Mouse (Mus musculus) 416B (cell line): Measurements from ENCODE around the gene H2-M3.
"Not testable (repeated sequence)": the region's sequence is repeated elsewhere in the genome, so short reads cannot be mapped to it uniquely, and the experiment has no call there.

Experiments used
- DNase-seq: peaks from one replicate; pipeline ENCODE4 v3.0.0; 2011; ENCODE audit warnings: low read depth

Gene H2-M3

DNA sequence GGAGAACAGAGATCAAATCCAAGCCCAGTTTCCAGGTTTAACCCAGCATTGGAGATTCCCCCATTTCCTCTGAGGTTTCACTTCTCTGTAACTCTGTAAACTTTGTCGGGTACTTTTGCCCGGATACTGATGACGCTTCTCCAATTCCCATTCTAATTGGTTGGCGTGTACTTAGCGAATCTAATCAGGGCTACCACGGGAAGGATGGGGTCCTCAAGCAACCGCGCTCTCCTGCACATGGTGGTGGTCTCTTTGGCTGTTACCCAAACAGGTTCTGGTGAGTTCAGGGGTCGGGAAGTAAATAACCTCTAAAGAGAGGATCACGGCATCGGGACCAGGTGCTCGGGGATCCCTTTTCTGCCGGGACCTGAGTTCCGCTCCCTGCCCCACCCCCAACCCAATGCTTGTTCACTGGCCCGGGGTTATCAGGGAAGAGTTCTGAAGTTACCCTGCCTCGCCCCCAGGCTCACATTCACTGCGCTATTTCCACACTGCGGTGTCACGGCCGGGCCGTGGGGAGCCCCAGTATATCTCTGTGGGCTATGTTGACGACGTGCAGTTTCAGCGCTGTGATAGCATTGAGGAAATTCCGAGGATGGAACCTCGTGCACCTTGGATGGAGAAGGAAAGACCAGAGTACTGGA, at the start of gene H2-M3:
TSS of gene H2-M3 (plus strand) at position 163 of the 644 bp plus-strand sequence.
- DNase-seq = peak; percentile 92

DNA sequence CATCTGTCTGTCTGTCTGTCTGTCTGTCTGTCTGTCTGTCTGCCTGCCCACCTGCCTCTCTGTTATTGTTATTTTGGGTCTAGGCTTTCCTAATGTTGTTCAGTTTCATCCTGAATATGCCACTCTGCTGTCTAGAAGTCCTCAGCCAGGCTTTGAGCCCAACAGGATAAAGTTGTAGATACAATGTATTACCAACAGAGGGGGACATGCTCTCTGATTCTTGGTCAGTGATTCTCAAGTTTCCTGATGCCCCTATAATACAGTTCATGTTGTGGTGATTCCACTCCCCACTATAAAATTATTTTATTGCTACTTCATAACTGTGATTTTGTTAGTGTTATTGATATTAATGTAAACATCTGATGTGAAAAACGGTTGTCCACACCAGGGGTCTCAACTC, 48.1 kb upstream of the H2-M3 start:
- peak; percentile 6 for DNase-seq

DNA sequence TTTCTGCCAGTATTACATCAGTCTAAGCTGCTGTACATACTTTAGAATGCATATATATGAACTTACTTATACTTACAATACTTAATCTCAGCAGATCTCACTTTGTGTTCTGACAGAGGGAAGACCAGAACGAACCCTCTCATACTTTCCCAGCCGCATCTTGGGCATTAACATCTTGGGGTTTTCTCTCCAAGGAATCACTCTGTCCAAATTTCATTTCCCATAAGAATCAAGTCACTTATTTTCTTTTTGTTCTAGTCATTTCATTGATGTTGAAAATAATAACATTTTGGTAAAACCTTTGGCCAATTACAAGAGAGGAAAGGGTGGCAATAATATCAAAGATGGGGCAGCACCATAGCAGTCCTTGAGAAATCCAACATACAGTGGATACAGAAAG, 32.8 kb upstream of the H2-M3 start, which contains the start of gene Olfr97:
TSS of gene Olfr97 (minus strand) at position 101 of the 400 bp plus-strand sequence.
- DNase-seq = not testable (repeated sequence)

DNA sequence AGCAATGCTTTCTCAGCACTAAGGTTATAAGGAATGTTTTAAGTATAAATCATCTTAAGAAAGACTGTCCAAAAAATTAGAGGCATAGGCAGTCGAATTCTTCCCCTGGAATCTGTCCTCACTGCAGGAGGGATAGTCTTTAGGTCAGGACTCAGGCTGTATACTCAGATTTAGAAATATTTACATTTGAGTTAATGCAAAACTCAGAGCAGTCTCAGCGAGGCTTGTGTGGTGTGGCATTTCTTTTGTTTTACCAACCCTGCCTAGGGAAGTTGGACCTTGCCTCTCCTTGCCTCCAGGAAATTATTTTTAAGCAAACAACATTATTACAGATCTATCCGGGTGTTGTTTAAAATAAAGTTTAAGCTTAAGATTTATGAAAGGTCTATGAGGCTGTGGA, 27.8 kb upstream of the H2-M3 start:
- DNase-seq = no peak

DNA sequence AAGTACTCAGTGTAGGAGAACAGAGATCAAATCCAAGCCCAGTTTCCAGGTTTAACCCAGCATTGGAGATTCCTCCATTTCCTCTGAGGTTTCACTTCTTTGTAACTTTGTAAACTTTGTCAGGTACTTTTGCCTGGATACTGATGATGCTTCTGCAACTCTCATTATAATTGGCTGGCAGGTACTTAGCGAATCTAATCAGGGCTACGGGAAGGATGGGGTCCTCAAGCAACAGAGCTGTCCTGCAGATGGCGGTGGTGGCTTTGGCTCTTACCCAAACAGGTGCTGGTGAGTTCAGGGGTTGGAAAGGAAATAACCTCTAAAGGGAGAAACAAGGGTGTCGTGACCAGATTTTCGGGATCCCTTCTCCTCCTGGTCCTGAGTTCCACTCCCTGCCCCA, 23.3 kb upstream of the H2-M3 start:
- peak; percentile 55 for DNase-seq

DNA sequence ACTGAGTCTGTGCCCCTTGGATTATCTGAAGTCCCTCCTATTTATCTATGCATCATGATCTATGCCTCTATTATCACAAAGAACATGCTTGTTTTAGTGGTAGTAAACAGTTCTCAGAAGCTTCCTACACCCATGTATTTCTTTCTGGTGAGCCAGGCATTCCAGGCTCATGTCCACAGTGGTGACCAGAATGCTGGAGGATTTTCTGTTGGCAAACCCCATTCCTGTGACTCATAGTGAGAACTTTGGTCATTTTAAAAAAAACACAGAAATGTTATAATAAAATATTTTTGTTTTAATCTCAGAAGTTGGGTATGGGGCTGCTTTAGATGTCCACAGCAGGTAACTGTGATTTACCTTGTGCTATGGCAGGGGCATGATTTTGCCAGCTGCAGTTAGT, 20.6 kb upstream of the H2-M3 start:
- DNase-seq = no peak

DNA sequence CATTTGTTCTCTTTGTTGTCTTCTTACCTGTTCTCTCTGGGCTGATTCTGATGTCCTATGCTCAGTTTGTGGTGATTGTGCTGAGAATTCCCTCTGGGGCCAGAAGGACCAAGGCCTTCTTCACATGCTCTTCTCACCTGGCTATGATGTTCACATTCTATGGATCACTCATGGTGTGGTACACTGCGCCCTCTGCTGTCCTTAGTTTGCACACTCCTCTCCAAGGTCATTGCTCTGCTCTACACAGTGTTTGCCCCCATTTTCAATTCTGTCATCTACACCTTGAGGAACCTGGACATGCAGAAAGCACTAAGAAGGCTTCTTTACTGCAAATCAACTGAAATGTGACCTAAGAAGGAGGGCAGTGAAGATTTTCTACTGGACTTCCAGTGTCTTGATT, 19.5 kb upstream of the H2-M3 start:
- DNase-seq = peak; percentile 46

DNA sequence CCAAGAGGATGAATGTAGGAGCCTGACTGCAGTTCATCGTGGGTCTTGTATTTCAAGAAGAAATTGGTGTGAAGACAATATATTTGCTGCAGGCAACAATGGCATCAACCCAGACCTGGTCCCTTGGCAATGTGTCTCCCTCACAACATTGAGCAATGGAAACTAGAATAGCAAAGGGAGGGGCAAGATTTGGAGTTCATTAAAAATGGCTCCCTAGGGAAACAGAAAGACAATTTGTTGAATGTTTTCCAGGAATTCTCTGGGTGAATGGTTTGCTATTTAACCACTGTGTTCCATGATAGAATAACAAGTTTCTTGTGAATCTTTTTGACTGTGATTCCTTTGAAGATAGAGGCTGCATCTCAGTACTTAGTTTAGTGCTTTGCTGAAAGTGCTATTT, 6.4 kb upstream of the H2-M3 start, which contains the start of gene Olfr98:
TSS of gene Olfr98 (minus strand) at position 124 of the 400 bp plus-strand sequence.
- DNase-seq = no peak

DNA sequence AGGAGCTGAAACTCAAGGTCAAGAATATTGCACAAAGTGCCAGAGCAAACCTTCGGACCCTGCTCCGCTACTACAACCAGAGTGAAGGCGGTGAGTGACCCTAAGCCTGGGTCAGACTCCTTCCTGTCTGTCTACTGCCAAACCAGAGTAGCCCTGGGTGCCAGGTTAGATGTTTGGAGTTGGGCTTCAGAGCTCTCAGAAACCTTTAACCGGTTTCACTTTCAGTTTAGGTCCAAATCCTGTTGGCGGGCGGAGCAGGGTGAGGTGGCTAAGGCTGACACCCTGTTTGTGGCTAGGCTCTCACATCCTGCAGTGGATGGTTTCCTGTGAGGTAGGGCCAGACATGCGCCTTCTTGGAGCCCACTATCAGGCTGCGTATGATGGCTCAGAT, 677 bp downstream of the H2-M3 start:
- peak; percentile 91 for DNase-seq

DNA sequence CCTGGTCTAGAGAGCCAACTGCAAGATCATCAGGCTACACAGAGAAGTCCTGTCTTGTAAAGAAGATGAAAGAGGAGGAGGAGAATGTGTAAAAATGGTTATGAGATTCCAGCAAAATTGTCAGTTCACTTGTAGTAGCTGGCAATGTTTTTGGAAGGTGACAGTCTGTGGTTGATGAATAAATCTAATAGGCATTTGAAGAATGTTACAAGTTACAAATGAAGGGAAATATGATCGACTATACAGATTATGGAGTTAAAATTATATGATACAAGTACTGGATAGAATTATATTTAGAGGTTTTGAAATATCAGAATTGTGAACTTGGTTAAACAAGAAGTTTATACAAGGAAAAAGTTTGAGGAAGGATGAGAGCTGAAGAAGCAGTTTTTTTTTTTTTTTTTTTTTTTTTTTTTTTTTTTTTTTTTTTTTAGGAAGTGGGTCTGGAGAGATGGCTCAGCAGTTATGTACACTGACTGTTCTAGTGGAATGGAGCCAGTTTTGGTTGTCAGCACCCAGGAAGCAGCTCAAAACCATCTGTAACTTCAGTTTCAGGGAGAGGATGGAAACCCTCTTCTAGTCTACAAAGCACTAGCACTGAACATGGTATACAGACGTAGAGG, 5.7 kb downstream of the H2-M3 start:
- DNase-seq = no peak

DNA sequence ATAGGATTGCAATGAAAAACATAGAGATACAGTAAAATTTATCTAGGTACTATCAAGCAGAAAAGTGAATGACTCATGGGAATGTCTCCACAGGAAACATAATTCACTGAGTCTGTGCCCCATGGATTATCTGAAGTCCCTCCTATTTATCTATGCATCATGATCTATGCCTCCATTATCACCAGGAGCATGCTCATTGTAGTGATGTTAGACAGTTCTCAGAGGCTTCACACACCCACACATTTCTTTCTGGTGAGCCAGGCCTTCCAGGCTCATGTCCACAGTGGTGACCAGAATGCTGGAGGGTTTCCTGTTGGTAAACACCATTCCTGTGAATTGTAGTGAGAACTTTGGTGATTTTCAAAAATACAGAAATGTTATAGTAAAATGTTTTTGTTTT, 6.6 kb downstream of the H2-M3 start:
- DNase-seq = no peak

DNA sequence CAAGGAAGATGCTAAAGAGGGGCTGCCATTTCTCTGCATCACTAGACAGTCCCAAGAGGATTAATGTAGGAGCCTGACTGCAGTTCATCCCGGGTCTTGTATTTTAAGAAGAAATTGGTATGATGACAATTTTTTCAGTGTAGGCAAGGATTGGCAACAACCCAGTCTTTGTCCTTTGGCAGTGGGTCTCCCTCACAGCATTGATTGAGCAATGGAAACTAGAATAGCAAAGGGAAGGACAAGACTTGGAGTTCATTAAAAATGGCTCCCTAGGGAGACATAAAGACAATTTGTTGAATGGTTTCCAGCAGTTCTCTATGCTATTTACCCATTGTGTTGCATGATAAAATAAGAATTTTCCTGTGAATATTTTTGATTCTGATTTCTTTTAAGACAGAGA, 10.3 kb downstream of the H2-M3 start:
- no peak for DNase-seq

DNA sequence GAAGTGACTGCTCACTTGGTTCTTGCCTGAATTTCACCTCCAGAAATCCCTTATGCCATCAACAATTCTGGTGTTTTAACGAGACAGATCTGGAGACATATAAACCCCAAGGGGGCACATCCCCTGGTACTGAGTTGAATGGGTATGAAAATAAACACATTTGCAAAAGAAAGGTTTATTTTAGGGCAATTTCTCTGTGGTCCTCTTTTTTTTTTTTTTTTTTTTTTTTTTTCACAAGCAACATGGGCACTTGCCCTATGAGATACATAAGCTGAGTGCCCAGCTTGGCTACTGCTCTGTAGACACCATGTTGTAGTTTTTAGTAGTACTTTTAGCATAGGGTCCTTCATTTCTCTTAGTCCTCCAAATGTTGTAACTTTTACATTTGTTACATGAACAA, 13.3 kb downstream of the H2-M3 start, which contains the start of gene Olfr99:
TSS of gene Olfr99 (minus strand) at position 101 of the 400 bp plus-strand sequence.
- no peak for DNase-seq

DNA sequence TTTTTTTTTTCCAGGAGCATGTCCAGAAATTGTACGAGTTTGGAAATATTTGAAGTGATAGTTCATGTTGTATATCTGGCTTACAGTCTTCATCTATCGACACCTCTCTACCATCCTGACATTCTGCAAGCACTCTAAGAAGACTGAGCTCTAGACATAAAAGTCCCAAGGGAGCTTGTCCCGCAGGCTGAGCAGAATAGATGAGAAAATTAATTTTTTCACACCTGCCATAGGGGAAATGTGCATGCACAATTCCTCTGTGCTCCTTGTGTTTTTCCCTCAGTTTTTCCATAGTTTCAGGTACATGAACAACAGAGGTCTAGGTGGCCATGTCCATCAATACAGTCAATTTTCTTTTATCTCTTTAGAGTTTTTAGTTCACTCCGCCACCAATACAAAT, 34.2 kb downstream of the H2-M3 start, which contains the start of gene Olfr101:
TSS of gene Olfr101 (minus strand) at position 101 of the 400 bp plus-strand sequence.
- DNase-seq = no peak

DNA sequence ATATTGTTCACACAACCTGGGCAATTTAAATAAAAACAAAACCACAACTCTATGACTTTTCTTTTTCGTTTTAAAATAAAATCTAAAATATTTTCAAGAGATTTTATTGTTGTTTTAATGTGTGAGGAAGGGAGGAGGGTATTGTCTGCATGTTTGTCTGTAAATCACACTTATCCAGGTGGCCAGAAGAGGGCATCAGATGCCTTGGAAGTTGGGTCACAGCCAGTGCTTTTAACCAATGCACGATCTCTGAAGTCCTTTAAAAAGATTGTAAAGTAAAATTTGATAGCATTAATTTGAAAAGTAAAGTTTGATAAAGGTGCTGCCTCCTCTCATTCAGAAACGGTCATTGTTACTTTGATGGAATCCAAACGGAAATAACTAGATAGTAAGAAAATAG, 38.5 kb downstream of the H2-M3 start:
- peak; percentile 8 for DNase-seq

DNA sequence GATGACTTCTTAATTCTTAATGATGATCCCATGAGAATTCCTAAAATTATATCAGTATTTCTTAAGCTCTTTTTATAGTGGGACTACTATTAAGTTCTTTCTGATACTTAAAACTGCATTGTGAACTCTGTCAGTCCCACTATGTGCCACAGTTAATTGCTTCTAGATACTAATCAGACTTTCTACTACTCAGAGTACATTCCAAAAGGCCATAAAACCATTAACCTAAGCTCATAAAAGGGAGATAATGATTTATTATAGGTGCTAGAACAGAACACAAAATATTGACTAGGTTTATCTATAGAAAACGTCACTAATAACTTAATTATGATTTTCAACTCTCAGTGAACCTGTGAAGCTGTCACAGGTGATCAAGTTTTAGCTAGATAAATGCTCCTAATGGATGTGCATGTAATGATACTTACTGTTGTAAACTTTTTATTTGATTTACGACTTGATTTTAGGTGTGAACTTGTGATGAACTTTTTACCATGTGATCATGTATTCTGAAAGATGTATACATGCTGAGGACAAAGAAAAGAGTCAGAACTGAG, 40.2 kb downstream of the H2-M3 start:
- no peak for DNase-seq

DNA sequence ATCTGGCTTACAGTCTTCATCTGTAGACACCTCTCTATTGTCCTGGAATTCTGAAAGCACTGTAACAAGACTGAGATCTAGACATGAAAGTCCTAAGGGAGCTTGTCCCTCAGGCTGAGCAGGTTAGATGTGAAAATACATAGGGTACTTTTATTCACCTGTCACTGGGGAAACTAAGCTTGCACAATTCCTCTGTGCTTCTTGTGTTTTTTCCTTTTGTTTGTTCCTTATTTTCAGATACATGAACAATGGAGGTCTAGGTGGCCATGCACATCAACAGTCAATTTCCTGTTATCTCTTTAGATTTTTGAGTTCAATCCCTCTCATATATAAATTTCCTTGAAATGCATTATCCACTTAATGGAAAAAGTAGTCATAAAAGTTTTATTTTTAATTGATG, 46.9 kb downstream of the H2-M3 start, which contains the start of gene Olfr102:
TSS of gene Olfr102 (minus strand) at position 101 of the 400 bp plus-strand sequence.
- no peak for DNase-seq
